Mouse (Mus musculus) retina, adult 2 months (tissue): ENCODE results near the gene Cdnf.

Experiments
- DNase-seq: peaks from one replicate; pipeline ENCODE4 v3.0.0-alpha.2; 2012; ENCODE audit warnings: low read depth, low spot score

Cdnf gene

DNA sequence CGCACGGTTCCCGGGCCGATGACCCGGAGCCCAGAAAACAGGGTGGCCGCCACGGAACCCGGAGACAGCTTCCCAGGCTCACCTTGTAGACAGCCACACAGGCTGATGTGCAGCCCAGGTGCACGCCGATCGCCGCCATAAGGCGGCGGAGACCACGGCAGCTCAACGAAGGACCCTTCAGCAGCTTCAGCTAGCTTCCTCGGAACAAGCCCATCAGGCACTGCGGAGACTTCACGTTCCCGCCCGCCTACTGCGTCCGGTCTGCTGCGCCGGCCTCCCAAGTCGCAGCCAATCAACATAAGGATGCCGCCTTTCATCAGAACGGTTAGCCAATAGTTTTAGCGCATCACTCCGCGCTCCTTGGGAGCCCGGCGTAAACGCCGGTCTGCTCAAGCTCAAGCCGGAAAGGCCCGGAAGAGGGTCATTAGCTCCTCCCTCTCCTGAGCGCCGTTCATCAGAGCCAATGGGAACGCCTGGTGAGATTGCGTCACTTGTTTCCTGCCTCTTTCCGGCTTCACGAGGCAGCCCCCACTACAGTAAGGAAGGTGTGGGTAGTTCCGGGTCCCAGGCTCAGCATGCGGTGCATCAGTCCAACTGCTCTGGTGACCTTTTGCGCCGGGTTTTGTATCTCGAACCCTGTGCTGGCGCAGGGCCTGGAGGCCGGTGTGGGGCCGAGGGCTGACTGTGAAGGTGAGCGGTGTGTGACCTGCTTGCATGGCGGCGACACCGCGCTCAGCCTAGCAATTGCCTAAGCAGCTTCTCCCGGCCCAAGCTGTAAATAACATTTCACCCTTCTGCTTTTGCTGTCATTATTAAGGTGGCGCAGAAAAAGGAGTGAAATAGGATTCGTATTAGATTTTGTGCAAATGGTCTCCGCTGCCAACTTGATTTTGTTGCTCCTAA lies at the start of gene Cdnf, which contains the start of the genes Gm45902 and Hspa14:
Cdnf (plus strand) TSS at position 479 of the 903 bp plus-strand sequence.
Gm45902 (minus strand) TSS at position 239 of the 903 bp plus-strand sequence.
Hspa14 (minus strand) TSS at position 263 of the 903 bp plus-strand sequence.
- peak; percentile 93 for DNase-seq

DNA sequence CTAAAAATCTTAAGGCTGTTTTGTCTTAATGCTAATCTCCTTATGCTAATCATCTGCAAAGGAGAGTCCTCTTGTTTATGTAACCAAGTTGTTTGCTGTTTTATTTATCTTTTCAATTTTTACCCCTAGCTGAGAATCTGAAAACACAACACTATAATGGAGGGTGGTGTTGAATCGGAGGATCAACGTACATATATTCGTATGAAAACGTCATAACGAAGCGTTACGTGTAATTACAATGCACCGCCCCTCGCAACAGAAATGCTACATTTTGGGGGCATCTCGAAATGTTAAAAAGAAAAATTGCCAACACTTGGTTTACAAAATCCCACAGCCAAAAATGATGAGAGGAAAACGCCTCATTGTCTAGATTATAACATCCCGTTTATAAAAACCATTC lies 38.9 kb upstream of the Cdnf start:
- DNase-seq: no peak

DNA sequence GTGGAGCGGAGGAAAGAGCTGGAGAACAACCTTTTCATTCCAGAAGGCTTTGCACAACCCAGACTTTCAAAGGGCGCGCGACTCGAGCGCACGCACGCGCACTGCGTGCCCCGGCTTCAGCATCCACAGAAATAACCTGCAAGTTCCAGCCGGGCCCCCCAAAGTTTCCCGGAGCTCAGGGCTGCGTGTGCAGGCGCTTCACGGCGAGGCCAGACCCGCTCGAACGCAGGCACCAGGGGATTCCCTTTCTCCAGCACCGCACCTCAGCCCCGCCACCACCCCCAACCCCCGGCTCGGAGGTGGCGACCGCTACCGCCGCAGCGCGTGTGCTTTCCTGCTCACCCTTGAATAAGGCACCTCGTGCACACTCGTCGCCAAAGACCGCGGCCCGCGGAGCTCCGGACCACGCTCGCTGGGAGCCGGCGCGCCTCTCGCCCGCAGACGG lies 38.4 kb upstream of the Cdnf start:
- peak; percentile 53 for DNase-seq

DNA sequence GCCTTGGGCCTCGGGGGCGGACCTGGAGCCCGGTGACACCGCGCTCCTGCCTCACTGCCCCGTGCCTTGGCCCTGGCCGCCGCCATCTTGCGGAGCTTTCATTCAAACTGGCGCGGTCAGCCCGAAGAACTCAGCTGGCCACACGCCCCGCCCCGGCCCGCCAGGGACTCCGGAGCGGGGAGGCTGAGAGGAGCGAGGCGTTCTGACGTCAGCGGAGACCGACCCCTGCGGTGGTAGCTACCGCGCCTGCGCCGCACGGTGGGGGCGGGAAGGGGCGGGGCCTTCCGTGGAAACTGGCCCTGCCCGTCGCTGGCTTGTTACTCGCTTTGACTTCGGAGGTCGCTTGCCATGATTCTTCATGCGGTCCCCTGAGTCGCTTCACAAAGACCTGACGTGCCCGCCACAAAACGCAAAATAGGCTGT lies 38.0 kb upstream of the Cdnf start, which contains the start of gene Suv39h2:
Suv39h2 (minus strand) TSS at position 171 of the 423 bp plus-strand sequence.
- DNase-seq: peak; percentile 87

DNA sequence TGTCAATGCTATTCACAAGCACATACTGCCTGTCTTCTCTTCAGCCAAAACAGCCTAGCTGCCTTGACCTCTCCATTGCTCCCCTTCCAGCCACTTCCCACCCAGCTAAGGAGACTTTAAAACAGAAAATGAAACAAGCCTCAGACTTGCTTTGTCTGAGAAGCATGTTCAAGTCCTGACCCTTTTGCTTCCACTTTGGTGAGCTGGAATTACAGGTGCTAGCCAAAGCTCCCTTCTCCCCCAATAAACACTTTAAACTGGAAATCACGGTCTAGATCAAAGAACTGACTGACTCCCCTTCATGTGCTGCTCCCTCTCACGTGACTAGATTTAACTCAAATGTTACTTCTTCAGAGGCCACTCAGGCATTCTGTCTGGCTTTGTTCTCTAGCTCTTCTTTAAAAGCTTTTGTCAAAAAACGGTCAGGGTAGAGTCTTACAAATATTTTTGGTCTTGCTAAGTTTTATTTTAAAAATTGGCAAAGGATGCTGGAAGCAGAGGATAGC lies 37.0 kb upstream of the Cdnf start:
- no peak for DNase-seq

DNA sequence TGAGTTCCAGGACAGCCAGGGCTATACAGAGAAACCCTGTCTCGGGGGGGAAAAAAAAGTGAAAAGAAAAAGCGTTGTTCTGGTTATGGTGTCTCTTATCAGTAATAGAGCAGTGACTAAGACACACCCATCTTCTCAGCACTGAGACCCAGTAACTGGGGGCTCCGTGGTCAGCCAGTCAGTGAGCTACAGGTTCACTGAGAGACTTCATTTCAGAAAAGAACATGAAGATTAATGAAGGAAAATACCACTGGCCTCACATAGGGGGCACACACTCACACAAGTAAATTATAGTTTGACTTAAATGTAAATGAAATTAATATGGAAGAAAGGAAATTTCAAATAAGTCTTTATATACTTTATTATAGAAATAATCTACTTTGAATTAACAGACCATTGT lies 32.6 kb upstream of the Cdnf start:
- DNase-seq: no peak

DNA sequence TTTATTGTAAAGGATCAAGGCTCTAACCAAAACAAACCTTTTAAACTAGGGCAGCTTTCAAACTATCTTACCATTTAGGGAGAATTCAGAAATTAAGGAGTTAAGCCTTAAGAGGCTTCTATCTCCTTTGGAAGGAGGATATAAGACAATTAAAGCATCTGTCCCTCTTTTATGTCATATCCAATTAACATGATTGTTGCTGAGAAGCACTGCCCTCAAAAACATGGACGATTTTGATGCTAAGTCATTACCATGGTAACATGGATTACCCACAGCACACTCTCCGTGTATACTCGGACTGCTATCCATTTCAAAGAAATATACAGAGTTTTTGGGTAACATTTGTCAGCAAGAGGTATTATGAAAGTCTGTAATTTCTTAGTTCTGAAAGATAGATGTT lies 23.0 kb upstream of the Cdnf start:
- DNase-seq: peak; percentile 84

DNA sequence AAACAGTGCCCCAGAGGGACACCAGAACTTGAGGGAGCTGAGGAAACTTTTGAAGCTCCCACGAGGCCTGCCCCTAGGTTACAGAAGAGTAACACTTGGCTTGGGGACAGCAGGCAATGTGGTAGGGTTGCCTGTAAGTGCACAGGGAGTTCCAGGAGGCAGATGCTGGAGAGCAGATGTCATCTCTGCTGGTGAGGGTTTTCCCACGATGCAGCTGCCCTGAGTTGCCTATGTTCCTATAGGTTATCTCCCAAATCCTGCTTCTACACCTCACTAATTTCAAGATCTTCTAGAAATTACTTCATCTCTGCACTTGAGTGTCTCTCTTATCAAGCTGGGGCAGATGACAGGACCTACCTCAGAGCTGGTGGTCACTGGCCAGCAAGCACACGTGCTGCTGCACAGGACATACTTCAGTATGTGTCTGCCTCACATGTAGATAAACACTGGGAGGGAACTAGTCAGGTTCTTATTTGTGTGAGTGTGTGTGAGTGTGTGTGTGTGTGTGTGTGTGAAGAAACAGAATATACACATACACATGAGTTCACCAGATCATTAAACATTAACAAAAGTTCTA lies 18.9 kb upstream of the Cdnf start:
- no peak for DNase-seq

DNA sequence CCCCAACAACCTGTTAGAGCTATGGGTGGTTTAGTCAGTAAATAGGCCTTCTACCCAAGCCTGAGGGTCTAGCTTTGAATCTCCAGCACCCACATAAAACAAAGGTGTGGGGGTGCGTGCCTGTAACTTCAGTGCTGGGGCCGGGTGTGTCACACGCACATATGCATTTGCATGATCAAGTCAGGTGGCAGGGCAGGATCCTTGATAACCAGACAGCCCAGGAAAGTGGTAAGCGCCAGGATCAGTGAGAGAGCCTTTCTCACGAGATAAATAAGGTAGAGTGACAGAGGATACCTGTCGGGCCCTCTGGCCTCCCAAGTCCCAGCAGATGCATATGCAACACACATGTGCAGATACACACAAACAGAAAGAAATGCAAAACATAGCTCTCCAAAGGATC lies 13.3 kb upstream of the Cdnf start:
- DNase-seq: no peak

DNA sequence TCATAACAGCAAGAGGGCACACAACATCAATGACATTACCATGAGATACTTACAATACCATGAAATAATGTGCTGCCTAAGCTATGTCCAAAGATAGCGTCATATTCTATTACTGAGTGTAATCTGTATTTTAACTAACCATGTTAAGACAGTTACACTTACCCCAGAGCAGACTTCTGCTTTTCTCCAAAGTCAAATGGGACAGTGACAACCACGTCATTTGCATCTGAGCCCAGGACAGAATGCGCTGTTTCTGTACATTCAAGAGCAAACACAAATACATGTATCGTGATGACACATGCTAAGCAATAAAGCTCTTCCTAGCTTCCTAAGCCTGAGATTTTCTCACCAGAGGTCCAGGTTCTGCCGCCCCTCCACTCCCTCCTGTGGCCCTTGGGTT lies 11.9 kb upstream of the Cdnf start:
- no peak for DNase-seq

DNA sequence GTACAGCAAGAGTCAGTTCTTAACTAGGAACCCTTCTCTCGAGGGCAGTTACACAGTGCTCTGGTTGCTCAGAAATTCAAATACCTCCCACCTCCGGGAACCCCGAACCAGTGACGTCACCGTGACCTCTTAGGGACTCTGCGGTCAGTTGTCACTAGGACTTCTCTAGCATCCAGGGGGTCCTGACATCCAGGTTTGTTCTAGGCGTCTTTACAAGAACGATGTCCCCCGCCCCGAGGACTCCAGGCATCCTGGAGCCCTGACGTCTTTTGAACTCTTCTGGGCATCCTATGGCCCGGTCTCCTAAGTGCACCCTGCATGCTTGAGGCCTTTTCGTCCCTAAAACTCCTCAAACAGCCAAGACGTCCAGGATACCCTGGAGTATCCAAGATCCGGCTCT lies 754 bp upstream of the Cdnf start:
- no peak for DNase-seq

DNA sequence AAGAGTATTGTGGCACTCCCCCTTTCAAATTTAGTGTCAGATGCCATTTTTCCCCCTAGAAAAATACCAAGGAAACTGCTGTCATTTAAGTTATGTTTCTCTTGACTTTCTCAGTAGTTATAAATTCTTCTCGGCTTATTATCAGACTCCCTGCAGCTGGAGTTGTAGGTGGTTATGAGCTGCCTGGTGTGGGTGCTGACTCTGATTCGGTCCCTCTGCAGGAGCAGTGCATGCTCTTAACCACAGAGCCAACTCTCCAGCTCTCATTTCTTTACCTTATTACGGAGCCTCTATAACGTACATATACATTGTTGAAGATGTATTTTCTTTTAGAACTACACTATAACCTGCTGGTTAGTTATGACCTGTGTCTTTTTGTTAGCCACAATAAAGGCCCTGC lies 9.7 kb downstream of the Cdnf start:
- no peak for DNase-seq

DNA sequence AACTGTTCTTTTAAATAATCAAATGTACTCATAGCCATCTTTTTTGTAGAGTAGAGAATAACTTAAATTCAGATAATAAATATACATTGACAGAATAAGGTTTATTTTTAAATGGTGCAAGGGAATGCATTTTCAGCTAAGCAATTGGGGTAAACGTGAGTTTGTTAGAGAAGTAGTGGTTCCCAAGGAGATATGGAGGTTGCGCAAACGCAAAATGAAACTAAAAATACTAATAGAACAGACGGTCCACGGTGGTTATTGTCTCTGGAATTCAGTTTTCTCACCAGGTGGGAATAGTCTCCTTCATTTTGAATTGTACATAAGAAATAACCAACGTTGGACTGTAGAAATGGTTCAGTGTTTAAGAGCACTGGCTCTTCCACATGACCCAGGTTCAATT lies 13.5 kb downstream of the Cdnf start:
- no peak for DNase-seq

DNA sequence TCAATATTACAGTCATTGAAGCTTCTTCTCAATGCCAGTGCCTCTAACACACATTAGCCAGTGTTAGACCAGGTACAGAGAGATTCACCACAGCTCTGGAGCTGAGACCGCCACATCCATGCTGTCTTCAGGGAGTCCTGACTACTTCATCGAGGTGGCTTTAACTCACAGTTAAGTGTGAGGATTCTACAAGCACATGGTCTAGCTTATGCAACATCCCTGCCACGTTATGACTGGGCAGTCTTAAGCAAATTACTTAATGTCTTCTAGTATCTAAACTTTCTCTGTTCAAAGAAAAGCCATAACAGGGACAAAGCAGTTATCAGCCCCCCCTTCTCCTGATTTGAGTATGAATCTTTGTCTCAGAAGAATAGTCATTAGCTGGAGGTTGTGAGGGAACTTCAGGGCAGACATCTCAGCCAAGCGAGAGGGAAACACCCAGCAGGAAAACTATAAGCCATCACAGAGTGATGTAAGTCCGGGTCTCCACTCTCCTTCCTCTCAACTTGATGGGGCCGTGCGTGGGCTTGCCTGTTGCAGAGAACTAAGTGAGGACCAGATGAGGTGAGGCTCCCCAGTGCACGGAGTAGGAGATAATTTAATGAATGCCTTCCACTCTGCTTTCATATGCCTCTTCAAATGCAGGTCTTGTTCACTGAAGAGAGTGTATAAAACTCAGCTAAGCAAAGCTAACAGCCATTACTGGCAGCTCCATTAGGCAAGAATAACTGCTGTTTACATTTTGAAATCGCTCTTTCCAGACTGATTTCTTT lies 28.7 kb downstream of the Cdnf start:
- DNase-seq: no peak

DNA sequence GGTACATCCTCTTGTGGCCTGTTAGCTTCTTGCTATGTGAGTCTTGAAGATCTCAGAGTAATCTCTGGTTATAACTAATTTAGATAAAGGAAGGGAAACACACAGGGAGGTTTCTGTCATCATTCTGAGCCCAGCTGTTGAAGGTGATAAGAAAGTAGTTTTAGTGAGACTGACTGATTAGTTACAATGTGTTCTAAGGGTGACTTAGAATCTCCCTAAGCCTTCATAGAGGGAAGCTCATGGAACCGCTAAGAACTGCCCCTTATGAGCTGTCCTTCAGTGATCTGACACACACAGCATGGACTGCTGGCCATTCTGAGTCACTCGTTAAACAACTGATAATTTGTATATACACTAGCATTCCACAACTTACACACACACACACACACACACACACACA lies 33.2 kb downstream of the Cdnf start:
- no peak for DNase-seq

DNA sequence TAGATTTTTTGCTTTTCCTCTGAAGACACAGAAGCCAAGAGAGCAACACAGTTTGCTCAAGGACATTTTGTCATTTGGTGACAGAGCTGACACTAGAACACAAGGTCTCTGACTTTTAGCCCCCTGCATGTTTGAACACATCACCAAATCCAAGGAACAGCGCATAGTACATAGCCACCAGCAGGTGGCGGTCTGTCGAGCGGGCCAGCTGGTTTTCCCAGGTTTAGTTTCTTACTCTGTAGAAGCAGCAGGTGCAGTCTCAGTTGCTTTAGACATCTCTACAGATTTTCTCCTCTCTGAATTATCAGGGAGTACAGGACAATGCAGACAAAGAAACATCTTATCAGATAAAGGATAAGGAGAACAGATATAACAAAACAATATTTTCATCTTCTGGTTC lies 33.8 kb downstream of the Cdnf start:
- DNase-seq: peak; percentile 37

DNA sequence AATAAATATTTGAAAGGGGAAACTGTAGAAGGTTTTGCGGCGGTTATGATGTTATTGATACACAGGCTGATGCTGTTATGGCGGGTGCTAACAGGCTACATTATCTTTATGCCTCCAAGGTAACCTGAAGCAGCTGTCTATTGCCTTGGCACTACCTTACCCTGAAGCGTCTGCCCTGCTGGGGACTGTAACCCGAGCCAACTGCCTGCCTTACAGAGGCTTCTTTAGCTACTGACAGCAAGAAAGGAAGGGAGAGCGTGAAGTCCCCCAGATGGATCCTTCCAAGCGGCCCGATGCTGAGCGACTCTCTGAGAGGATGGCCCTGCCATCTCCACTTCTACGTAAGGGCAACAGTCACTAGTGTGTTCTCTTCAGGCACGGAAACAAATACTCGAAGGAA lies 57.4 kb downstream of the Cdnf start, which contains the start of gene Fam107b:
Fam107b (plus strand) TSS at position 303 of the 400 bp plus-strand sequence.
- no peak for DNase-seq

DNA sequence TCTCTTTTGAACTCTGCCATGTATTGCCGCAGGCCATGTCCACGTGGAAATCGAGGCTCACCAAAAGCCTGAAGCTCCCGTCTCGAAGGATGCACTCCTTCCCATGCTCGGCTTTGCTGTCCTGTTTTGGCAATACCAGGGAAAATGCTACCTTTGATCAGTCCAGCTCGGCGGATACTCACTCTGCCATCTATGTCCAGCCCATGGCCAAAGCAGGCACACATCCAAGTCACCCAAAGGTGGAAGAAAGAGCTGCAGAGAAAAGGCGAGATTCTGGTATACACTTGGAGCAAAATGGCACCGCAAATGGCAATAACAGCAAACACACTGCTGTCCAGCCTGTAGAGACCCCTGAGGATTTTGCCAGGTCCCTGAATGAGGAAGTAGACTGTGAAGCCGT lies 57.8 kb downstream of the Cdnf start:
- no peak for DNase-seq

DNA sequence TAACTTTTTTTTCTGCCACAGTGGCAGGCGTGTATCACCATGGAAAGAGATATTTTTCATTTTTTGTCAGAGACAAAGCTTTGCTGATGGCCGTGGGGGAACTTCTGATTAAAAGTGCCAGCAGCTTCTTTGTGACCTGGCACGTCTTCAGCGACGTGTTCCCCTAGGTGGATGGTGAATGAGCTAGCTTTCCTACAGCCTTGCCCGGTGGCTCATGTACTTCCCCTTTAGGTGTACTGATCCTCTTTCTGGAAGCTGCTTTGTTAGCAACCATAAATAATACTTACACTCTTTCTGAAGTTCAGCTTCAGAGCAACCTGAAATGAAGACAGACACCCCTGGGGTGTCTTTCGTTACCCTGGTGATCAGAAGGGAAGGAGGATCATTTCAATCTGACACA lies 61.1 kb downstream of the Cdnf start:
- no peak for DNase-seq

DNA sequence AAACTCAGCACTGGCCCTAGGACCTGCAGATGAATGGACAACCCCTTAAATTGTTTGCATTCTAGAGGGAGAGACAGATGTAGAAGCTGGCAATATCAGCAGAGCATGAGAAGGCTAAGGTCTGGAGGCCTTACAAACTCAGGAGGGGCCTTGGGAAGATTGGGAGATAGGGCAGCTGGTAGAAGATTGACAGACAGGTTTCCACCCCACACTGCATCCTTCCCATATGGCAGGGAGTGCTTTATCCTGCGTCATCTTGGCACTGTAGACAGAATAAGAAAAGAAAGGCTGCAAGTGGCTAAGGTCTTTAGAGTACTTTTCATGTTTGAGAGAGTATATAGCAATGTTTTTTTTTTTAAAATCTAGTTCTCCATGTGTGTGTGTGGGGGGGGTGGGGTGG lies 62.3 kb downstream of the Cdnf start:
- no peak for DNase-seq
